ENCODE assay signal across 8 mouse cellular contexts in genomic region chr9:64956337-64956736, GRCm38 (mm10). TPM values are rescaled to one million over a fixed set of nuclear protein-coding genes. Genes with fewer than 3 reads are reported as not detected.
DNase-seq lines count a peak whose midpoint lies in the region; ATAC-seq and TF ChIP-seq lines count a peak whose summit lies in the region.

No protein-coding gene starts in this region.

- H3K9ac ChIP-seq in embryonic facial prominence, embryonic 15.5 days: no peak overlapping the region
- H3K9ac ChIP-seq in limb, embryonic 14.5 days (ENCODE audit: low read depth, low read length, severe bottlenecking): no peak overlapping the region
- H3K9ac ChIP-seq in neural tube, embryonic 15.5 days (replicated peaks): no peak overlapping the region

- no peaks in the 10 kb centered on the region for H3K36me3 ChIP-seq in embryonic facial prominence, embryonic 15.5 days
- H3K36me3 ChIP-seq in limb, embryonic 14.5 days (ENCODE audit: control insufficient read depth, insufficient read depth, low read length): no peaks in the 10 kb centered on the region
- H3K36me3 ChIP-seq in neural tube, embryonic 15.5 days: no peaks in the 10 kb centered on the region

- no peaks in the 10 kb centered on the region for H3K9me3 ChIP-seq in embryonic facial prominence, embryonic 15.5 days (replicated peaks)
- H3K9me3 ChIP-seq in limb, embryonic 14.5 days (ENCODE audit: control insufficient read depth, low read length): no peaks in the 10 kb centered on the region
- no peaks in the 10 kb centered on the region for H3K9me3 ChIP-seq in neural tube, embryonic 15.5 days (replicated peaks)

- peaks cover 6% of the 10 kb centered on the region; the same call in 1 of the 2 replicates for H3K4me1 ChIP-seq in embryonic facial prominence, embryonic 15.5 days
- peaks cover under 1% of the 10 kb centered on the region; the same call in 1 of the 2 replicates for H3K4me1 ChIP-seq in limb, embryonic 14.5 days (ENCODE audit: control insufficient read depth, insufficient read depth, low read length)
- H3K4me1 ChIP-seq in neural tube, embryonic 15.5 days: peaks cover 7% of the 10 kb centered on the region

- 0 out of 2 replicates have a peak, but pooled peaks cover 5% of the 10 kb centered on the region for H3K27me3 ChIP-seq in embryonic facial prominence, embryonic 15.5 days
- H3K27me3 ChIP-seq in limb, embryonic 14.5 days (ENCODE audit: control insufficient read depth, insufficient read depth, low read length): no peaks in the 10 kb centered on the region
- H3K27me3 ChIP-seq in neural tube, embryonic 15.5 days (replicated peaks): peaks cover 8% of the 10 kb centered on the region; the same call in 1 of the 2 replicates

- no peak for TF ChIP-seq POLR2A in limb, embryonic 14.5 days (IDR thresholded peaks at IDR 0.05; ENCODE audit: borderline replicate concordance, extremely low read depth, insufficient read depth, insufficient read length)

- 16% methylated on average over 12 of the region's 12 CpGs for WGBS in embryonic facial prominence, embryonic 15.5 days
- WGBS in limb, embryonic 14.5 days: 35% methylated on average over 12 of the region's 12 CpGs
- WGBS in neural tube, embryonic 15.5 days: 26% methylated on average over 12 of the region's 12 CpGs

- H3K27ac ChIP-seq in embryonic facial prominence, embryonic 15.5 days (replicated peaks): no peak overlapping the region
- 0 out of 2 replicates have a peak overlapping the region, but pooled peaks have one; percentile 10 for H3K27ac ChIP-seq in limb, embryonic 14.5 days (replicated peaks; ENCODE audit: low read depth, low read length)
- H3K27ac ChIP-seq in neural tube, embryonic 15.5 days (replicated peaks): peak overlapping the region; percentile 7

- DNase-seq in left cerebral cortex, postnatal 4 days: peak; percentile 28
- DNase-seq in left cerebral cortex, adult 8-10 months (ENCODE audit: low spot score in 2 of 2): no peak
- peak; percentile 63 for DNase-seq in R1 (ENCODE audit: low read depth, low spot score)
- DNase-seq in limb, embryonic 14.5 days (ENCODE audit: low spot score): no peak
- DNase-seq in ovary, adult 18-20 months (ENCODE audit: low spot score): no peak
- no peak for DNase-seq in left cerebral cortex, adult 11 months (ENCODE audit: low spot score)

- no peak overlapping the region for H3K4me3 ChIP-seq in embryonic facial prominence, embryonic 15.5 days (replicated peaks)
- no peak overlapping the region for H3K4me3 ChIP-seq in limb, embryonic 14.5 days (replicated peaks; ENCODE audit: low read length)
- no peak overlapping the region for H3K4me3 ChIP-seq in neural tube, embryonic 15.5 days (replicated peaks)

- ATAC-seq in embryonic facial prominence, embryonic 15.5 days (ENCODE audit: insufficient number of reproducible peaks, low FRiP score, low TSS enrichment, low read depth): no peak
- no peak for ATAC-seq in limb, embryonic 14.5 days (ENCODE audit: low FRiP score, low read depth)
- no peak for ATAC-seq in neural tube, embryonic 15.5 days (ENCODE audit: low FRiP score)

- H3K4me2 ChIP-seq in embryonic facial prominence, embryonic 15.5 days (replicated peaks): peak overlapping the region; percentile 3; the same call in 1 of the 2 replicates
- H3K4me2 ChIP-seq in limb, embryonic 14.5 days (replicated peaks; ENCODE audit: low read depth, low read length, severe bottlenecking): no peak overlapping the region; the same call in 1 of the 2 replicates
- H3K4me2 ChIP-seq in neural tube, embryonic 15.5 days: peak overlapping the region; percentile 11

- intact Hi-C loops in left cerebral cortex, postnatal 4 days (cut with DNase I): no loop called here

RNA-seq across cellular contexts. Expression of gene Ints14, which starts 4.4 kb away (rescaled TPM):
- total RNA-seq in left cerebral cortex, postnatal 4 days (2021): 10 to 100 TPM; 22.1 to 24.2 TPM
- 10 to 100 TPM; 17.7 to 20.8 (median 18.8) TPM for total RNA-seq in left cerebral cortex, adult 8-10 months (2022)
- 44.5 and 45.2 TPM in 2 replicates for polyA plus RNA-seq in embryonic facial prominence, embryonic 15.5 days (2015; fragmentation: Nextera tagmentation; extraction: Ambion mirVana)
- 37.0 and 38.1 TPM in 2 replicates for polyA plus RNA-seq in limb, embryonic 14.5 days (2012; rRNA removed)
- 50.4 and 50.5 TPM in 2 replicates for polyA plus RNA-seq in limb, embryonic 14.5 days (2014; fragmentation: Nextera tagmentation; extraction: Ambion mirVana)
- 32.2 and 38.6 TPM in 2 replicates for polyA plus RNA-seq in neural tube, embryonic 15.5 days (2015; fragmentation: Nextera tagmentation; extraction: Ambion mirVana)

RNA-seq across cellular contexts. Expression of gene Slc24a1, which starts 4.9 kb away (rescaled TPM):
- total RNA-seq in left cerebral cortex, postnatal 4 days (2021): under 1 TPM; 0.14 to 0.26 TPM
- under 1 TPM; 0.23 to 0.58 (median 0.28) TPM for total RNA-seq in left cerebral cortex, adult 8-10 months (2022)
- 0.04 and 0.12 TPM in 2 replicates for polyA plus RNA-seq in embryonic facial prominence, embryonic 15.5 days (2015; fragmentation: Nextera tagmentation; extraction: Ambion mirVana)
- polyA plus RNA-seq in limb, embryonic 14.5 days (2012; rRNA removed): 0.06 and 0.08 TPM in 2 replicates
- 0.03 TPM in 1 of 2 replicates, not detected in the other for polyA plus RNA-seq in limb, embryonic 14.5 days (2014; fragmentation: Nextera tagmentation; extraction: Ambion mirVana)
- 0.05 and 0.06 TPM in 2 replicates for polyA plus RNA-seq in neural tube, embryonic 15.5 days (2015; fragmentation: Nextera tagmentation; extraction: Ambion mirVana)

Comparison
In these comparisons a context has a peak if more than half of its experiments do, and no peak if none do; other contexts are left out.
1. DNase-seq: peak in left cerebral cortex, postnatal 4 days (single experiment) and R1 (single experiment); none in left cerebral cortex, adult 8-10 months (0 of 2), limb, embryonic 14.5 days (single experiment), ovary, adult 18-20 months (single experiment) and left cerebral cortex, adult 11 months (single experiment).